Mouse (Mus musculus): ENCODE measurements around the gene Ppp1r15b. TPM values are rescaled to one million over a fixed set of nuclear protein-coding genes. Genes with fewer than 3 reads are reported as not detected.

Ppp1r15b gene
- total and polyA plus RNA-seq, 3 experiments = 33.1 to 47.6 (median 47.5) TPM

DNA sequence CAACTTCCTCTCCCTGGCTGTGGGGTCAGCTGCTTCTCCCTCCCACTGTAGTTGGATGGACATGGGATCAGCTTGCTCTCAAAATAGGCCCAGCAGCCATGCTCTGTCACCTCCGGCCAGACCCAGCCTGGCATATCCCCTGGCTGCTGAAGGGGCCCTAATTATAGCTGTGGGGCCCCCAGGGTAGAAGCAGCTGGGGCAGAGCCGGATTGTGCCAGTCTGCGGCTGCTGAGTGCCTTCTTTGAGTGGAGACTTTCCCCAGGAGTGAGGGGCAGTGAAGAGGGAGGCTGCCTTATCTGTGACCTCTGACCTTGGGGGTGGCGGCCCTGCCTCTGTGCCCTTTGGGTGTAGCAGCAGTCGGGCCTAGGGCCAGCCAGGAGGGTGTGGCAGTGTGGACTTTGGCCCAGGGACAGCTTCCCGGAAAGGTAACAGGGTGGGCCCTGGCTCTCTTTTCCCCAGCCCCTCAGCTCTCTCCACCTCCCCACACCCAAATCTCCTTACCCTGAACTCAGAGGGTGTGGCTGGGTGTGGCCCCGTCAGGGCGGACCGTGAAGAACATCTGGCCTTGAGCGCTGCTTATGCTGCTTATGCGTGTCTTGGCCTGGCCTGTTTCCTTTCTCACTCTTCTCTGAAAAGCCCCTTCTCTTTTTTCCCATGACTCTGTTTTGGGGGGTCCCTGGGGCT, 46.9 kb upstream of the Ppp1r15b start:
- TF ChIP-seq HCFC1 (IDR thresholded peaks at IDR 0.05; ENCODE audit: low read depth, low read length) (peak; percentile 7; the same call in 1 of the 2 replicates), E2F4 (IDR thresholded peaks at IDR 0.05; ENCODE audit: insufficient replicate concordance, low read depth, low read length) (no peak), POLR2AphosphoS2 (IDR thresholded peaks at IDR 0.05; ENCODE audit: low read depth, low read length) (no peak), MAX (IDR thresholded peaks at IDR 0.05; ENCODE audit: low read length) (no peak), NELFE (IDR thresholded peaks at IDR 0.05; ENCODE audit: low read depth, low read length) (no peak; the same call in 1 of the 2 replicates), CTCF (conservative IDR thresholded peaks at IDR 0.05 in 1 of 2, IDR thresholded peaks at IDR 0.05 in 1 of 2; ENCODE audit: low read depth in 2 of 2, low read length in 2 of 2) (no peak), MAFK (IDR thresholded peaks at IDR 0.05; ENCODE audit: insufficient replicate concordance, low read length) (no peak), CHD2 (IDR thresholded peaks at IDR 0.05; ENCODE audit: low read length) (no peak; the same call in 1 of the 2 replicates), ETS1 (conservative IDR thresholded peaks at IDR 0.05; ENCODE audit: low read depth, low read length) (peak; percentile 33), BHLHE40 (IDR thresholded peaks at IDR 0.05; ENCODE audit: low read depth, low read length) (peak; percentile 10; the same call in 1 of the 2 replicates), RAD21 (IDR thresholded peaks at IDR 0.05; ENCODE audit: low read depth, low read length) (no peak), MAZ (IDR thresholded peaks at IDR 0.05; ENCODE audit: low read depth, low read length) (0 out of 2 replicates have a peak, but pooled peaks have one; percentile 19), UBTF (IDR thresholded peaks at IDR 0.05; ENCODE audit: low read depth, low read length) (peak; percentile 61; the same call in 1 of the 2 replicates), ZKSCAN1 (IDR thresholded peaks at IDR 0.05; ENCODE audit: borderline replicate concordance, low read depth, low read length) (no peak), EP300 (IDR thresholded peaks at IDR 0.05; ENCODE audit: low read length) (peak; percentile 34; the same call in 1 of the 2 replicates), MXI1 (IDR thresholded peaks at IDR 0.05; ENCODE audit: low read depth, low read length) (peak; percentile 58; the same call in 1 of the 2 replicates), USF2 (conservative IDR thresholded peaks at IDR 0.05; ENCODE audit: low read depth, low read length) (no peak), JUN (IDR thresholded peaks at IDR 0.05; ENCODE audit: insufficient read depth, low read depth, low read length) (no peak), ELF1 (IDR thresholded peaks at IDR 0.05; ENCODE audit: low read depth, low read length) (0 out of 2 replicates have a peak, but pooled peaks have one; percentile 34), TCF12 (IDR thresholded peaks at IDR 0.05; ENCODE audit: low read depth, low read length) (peak; percentile 79; the same call in 1 of the 2 replicates), SIN3A (IDR thresholded peaks at IDR 0.05; ENCODE audit: low read length) (peak; percentile 87), MEF2A (IDR thresholded peaks at IDR 0.05; ENCODE audit: borderline replicate concordance, low read depth, low read length) (peak; percentile 81), ZC3H11A (IDR thresholded peaks at IDR 0.05; ENCODE audit: low read depth, low read length) (no peak), IRF4 (IDR thresholded peaks at IDR 0.05; ENCODE audit: low read depth, low read length) (peak; percentile 49), USF1 (IDR thresholded peaks at IDR 0.05; ENCODE audit: low read depth, low read length) (no peak), MYC (IDR thresholded peaks at IDR 0.05; ENCODE audit: low read depth, low read length) (0 out of 2 replicates have a peak, but pooled peaks have one; percentile 41), PAX5 (IDR thresholded peaks at IDR 0.05; ENCODE audit: low read length) (no peak), JUND (conservative IDR thresholded peaks at IDR 0.05; ENCODE audit: low read depth, low read length) (no peak), RCOR1 (conservative IDR thresholded peaks at IDR 0.05; ENCODE audit: low read depth, low read length) (no peak), POLR2A (IDR thresholded peaks at IDR 0.05; ENCODE audit: low read depth, low read length) (no peak; the same call in 1 of the 2 replicates), NRF1 (IDR thresholded peaks at IDR 0.05; ENCODE audit: low read depth, low read length) (no peak), GABPA (IDR thresholded peaks at IDR 0.05; ENCODE audit: insufficient replicate concordance, low read depth, low read length) (no peak)
- Histone ChIP-seq H3K27ac (ENCODE audit: insufficient read depth, low read depth) (peak overlapping the region; percentile 100), H3K9me3 (replicated peaks; ENCODE audit: low read length) (no peaks in the 10 kb centered on the region), H3K36me3 (replicated peaks in 1 of 2; ENCODE audit: control insufficient read depth in 1 of 2, insufficient read depth in 1 of 2, low read length in 1 of 2) (peaks cover 48 to 74% of the 10 kb centered on the region in 2 experiments), H3K4me3 (replicated peaks in 1 of 3; ENCODE audit: low read depth in 2 of 3, low read length in 2 of 3, poor library complexity in 1 of 3) (peak overlapping the region; percentile 2 to 47 (median 39)), H3K4me1 (ENCODE audit: control insufficient read depth in 1 of 2, insufficient read depth in 2 of 2) (peaks cover 47 to 85% of the 10 kb centered on the region in 2 experiments), H3K4me2 (ENCODE audit: insufficient read depth, low read depth, poor library complexity, severe bottlenecking) (peak overlapping the region; percentile 65), H3K27me3 (replicated peaks) (no peaks in the 10 kb centered on the region), H3K79me2 (replicated peaks; ENCODE audit: control insufficient read depth, extremely low read depth, insufficient read depth, poor library complexity, severe bottlenecking) (no peaks in the 10 kb centered on the region), H3K9ac (ENCODE audit: insufficient read depth, low read depth) (peak overlapping the region; percentile 49)
- DNase-seq (ENCODE audit: extremely low read depth) = peak; percentile 73
- dilution Hi-C loops (cut with MboI; ENCODE audit: extremely low pct_ligation_motif_present, extremely low pct_unique_long_range_greater_than_20kb, low sequenced_read_pairs) (no loop called here), in situ Hi-C loops (cut with MboI; ENCODE audit: low pct_ligation_motif_present, low pct_unique_long_range_greater_than_20kb, low sequenced_read_pairs) (no loop called here)

All from CH12.LX (cell line).